Mouse (Mus musculus) embryo, embryonic 10.5 days (tissue): Measurements from ENCODE around the gene Gm43518.

ENCODE experiments used
- DNase-seq: peaks from one replicate; pipeline ENCODE4 v3.0.0-alpha.2; 2015; ENCODE audit warnings: low spot score

Gm43518 gene

GRCm38 (mm10) chr5:123927118-123927517, at the start of gene Gm43518:
Gm43518 (plus strand) TSS chr5:123927418.
- DNase-seq, result no peak

DNA sequence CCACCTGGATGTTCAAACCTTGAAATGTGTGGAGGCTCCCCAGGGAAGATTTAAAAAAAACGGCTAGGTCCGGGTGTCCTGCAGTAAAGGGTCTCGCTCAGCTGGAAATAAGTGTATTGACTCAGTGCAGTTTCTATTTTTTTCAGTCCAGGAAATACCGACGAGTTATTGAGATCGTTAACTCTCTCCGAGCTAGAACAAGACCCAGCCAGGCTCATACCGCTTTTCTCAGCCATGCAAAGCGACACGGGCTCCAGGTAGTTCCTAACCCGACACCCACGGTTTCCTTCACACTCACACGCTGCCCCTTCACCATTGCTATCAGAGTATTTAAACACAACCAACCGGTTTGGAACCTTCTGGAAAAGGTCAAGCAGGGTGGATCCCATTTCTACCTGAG, 49.2 kb upstream of the Gm43518 start:
- no peak for DNase-seq

- no peak for DNase-seq
Observed at GRCm38 (mm10) chr5:123879928-123880327, 47.3 kb upstream of the Gm43518 start, which contains the start of gene Hcar1. Hcar1 (minus strand) TSS chr5:123880020.

- no peak for DNase-seq
Observed at GRCm38 (mm10) chr5:123880778-123881177, 46.4 kb upstream of the Gm43518 start.

GRCm38 (mm10) chr5:123883891-123884290, 43.3 kb upstream of the Gm43518 start:
- DNase-seq, result no peak

- DNase-seq, result no peak
Observed at GRCm38 (mm10) chr5:123884332-123884731, 42.9 kb upstream of the Gm43518 start.

DNA sequence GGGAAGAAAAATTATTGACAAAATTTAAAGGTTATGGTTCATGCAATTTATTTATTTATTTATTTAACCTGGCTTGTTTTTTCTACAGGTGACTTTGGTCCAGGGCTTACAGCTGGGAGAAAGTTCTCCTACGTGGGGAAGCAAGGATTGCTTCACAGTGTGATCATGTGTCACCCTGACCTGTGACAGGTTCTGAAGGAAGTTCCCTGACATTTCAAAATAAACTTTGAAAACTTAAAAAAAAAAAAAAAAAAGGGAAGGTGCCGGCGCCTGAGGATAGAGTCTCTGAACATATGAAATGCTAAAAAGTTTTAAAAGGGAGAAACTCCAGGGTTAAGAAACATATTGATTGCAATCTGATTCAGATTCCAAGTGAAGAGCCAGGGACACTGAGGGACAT, 40.9 kb upstream of the Gm43518 start:
- no peak for DNase-seq

DNA sequence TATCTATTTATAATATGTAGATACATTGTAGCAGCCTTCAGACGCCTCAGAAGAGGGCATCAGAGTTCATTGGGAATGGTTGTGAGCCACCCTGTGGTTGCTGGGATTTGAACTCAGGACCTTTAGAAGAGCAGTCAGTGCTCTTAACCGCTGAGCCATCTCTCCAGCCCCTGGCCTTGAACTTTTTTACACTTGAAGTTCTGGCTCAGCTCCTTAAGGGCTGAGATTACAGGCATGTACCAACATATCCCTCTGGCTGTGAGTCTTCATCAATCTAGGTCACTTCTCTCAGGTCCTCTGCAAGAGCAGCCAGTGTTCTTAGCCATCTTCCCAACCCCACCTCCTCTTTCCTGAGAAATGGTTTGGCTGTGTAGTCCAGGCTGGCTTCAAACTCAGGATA, 36.9 kb upstream of the Gm43518 start:
- no peak for DNase-seq

- DNase-seq, result no peak
Observed at GRCm38 (mm10) chr5:123890987-123891386, 36.2 kb upstream of the Gm43518 start.

DNA sequence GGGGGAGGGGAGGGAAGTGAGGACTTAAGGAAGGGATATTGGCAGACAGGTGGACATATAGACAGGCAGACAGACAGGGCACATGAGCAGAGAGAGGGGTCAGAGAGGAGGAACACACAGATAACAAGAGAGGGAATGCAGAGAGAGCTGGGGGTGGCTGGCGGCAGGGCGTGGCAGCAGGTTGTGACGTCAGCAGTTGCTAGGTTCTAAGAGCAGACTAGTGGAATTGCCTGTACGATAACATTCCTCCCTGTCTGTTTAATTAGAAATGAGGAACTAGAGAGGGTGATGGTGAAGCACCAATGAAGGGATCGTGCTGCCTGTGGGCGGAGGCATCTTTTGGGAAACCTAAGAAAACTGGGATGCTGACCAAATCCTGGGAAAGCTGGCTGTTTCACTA, 35.5 kb upstream of the Gm43518 start:
- peak; percentile 28 for DNase-seq

GRCm38 (mm10) chr5:123893520-123893919, 33.7 kb upstream of the Gm43518 start:
- no peak for DNase-seq

DNA sequence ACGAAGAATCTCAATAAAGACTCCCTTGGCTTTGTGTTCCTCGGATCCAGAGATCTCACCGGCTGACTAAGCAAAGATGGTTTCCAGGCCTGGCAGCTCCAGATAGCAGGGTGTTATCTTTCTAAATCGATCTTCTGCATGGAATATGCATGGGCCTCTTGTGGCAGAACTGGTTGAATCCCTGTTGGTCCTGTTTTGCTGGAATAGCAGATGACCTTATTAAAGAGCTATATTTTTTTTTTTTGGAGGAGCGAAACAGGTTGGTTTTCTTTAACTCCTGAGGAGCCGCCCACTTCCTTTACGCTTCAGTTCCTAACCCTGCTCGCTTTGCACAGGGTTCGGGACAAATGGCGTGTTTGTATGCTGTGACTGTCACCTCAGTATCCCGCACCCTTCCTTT, 30.8 kb upstream of the Gm43518 start:
- no peak for DNase-seq

DNA sequence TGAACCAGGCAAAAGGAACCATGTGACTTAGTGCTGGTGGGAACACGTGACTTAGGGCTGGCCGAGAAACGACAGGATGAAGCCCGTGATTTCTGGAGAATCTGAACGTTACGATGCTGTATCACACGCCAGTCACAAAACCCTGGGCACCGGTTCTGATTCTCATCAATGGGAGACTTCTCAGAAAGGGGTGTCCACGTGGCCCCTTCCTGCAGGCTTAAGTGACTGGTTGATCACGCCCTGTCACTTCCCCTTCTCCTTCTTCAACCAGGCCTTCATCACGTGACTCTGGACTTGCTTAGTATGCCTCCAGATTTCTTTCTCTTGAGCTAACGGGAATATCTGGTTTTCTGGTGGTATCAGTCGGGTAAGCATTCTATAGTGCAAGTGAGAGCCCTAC, 29.9 kb upstream of the Gm43518 start:
- no peak for DNase-seq

- no peak for DNase-seq
Observed at GRCm38 (mm10) chr5:123904059-123904672, 23.1 kb upstream of the Gm43518 start.

- DNase-seq, result no peak
Observed at GRCm38 (mm10) chr5:123906146-123906975, 20.9 kb upstream of the Gm43518 start.

DNA sequence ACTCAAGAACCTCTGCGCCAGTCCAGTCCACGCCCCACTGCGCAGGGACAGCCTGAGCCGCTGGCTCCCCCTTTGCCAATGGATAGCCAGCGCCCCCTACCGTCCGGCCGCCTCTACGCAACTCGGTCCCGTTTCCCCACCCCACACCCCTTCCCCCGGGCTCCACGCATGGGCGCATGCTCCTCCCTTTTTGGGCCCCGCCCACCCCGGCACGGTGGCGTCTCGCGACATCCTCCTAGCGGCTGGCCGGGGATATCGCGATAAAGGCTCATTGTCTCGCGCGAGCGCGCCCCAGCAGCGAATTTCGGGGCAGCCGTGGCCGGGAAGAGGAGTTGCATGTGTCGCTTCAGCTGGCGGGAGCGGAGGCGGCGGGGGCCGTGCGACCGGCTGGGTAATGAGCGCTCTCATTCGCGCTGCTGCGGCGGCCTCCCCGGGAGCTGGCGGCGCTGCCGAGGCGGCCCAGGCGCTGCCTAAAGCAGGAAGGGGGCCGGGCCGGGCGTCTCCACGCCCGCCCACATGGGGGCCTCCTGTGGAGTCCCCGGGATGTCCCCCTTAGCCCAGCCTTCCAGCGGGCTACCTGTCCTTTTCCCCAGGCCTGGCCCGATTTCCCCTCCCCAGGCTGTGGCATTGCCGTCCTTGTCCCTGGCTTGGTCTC, 20.1 kb upstream of the Gm43518 start, which contains the start of gene Denr:
TSS of gene Denr (plus strand) at position 200 of the 655 bp plus-strand sequence.
- peak; percentile 98 for DNase-seq

- DNase-seq, result no peak
Observed at GRCm38 (mm10) chr5:123907631-123907977, 19.6 kb upstream of the Gm43518 start.

- no peak for DNase-seq
Observed at GRCm38 (mm10) chr5:123914852-123915251, 12.4 kb upstream of the Gm43518 start.

DNA sequence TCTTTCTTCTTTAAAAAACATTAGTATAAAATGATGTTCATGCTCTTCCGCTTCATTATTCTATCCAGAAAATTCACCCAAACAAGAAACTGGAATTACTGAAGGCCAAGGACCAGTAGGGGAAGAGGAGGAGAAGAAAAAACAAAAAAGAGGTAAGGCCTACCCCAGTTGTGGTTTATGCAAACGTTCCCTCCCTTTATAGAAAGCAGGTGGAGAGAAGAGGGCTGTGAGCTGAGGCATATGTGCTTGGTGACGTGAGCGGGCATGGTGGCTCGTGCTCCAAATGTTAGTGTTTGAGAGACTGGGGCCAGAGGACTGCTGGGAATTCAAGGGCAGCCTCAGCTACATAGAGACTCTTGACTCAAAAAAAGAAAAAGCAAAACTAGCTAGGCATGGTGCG, 5.1 kb upstream of the Gm43518 start:
- DNase-seq, result no peak

DNA sequence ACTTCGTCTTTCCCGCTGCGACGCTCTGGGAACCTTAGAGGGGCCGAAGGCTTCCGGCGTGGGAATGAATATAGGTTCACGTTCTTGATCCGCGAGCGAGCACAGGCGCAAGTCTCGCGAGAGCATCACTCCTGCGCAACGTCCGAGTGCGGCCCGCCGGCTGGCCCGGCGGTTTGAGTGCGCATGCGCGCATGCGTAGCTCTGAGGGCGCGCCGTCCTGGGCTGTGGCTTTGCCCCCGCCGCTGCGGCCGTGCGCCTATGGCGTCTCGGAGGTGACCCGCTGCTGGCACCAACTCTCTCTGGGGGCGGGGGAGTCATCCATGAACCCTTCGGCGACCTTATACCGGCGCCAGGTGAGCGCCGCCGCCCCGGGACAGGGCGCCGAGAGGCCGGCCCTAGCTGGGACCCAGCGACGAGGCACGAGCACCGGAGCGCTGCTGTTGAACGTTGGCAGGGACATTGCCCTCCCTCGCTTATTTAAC, 3.3 kb downstream of the Gm43518 start, which contains the start of gene Ccdc62:
TSS of gene Ccdc62 (plus strand) at position 172 of the 482 bp plus-strand sequence.
- DNase-seq, result peak; percentile 98

DNA sequence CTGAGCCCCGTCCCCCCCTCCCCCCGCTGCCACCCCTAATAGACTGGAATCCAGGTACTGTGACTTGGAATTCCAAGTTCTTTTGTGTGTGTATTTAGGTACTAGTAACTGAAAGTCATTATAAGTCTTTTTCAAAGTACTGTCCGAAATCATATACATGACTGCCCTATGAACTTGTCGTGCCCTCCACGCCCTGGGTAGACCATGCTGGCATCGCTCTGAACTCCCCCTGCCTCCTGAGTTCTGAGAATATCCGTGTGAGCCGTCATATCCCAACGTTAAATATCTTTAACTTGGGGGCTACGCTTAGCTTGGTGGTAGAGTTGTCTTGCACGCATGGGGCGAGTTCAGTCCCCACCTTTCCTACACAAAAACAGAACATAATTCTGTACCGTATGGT, 3.9 kb downstream of the Gm43518 start:
- DNase-seq, result no peak

GRCm38 (mm10) chr5:123932927-123933326, 5.7 kb downstream of the Gm43518 start:
- DNase-seq, result no peak

DNA sequence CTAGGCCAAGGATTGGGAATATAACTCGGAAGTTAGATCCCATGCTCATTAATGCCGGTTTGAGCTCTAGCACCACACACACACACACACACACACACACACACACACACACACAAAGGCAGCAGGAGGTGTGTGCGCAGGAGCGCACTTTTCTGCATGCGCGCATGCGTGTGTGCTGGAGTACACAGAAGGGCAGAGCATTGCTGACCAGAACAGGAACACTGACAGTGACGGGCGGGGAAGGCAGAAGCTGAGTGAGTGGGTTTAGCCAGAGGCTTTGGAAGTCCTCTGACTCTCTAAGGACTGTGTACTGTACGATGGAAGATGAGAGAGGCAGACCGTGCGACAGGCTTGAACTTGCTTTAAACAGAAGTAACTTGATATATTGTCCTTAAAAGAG, 6.3 kb downstream of the Gm43518 start:
- peak; percentile 2 for DNase-seq
